12 mouse cellular contexts compared by ENCODE assay signal in genomic region chr2:168045771-168046170, GRCm38 (mm10). TPM values are rescaled to one million over a fixed set of nuclear protein-coding genes. Genes with fewer than 3 reads are reported as not detected.
DNase-seq lines count a peak whose midpoint lies in the region; ATAC-seq and TF ChIP-seq lines count a peak whose summit lies in the region.
"Had no signal": no experiment of that assay in that cellular context is flagged by ENCODE, and none has a peak within 500 bp of the region (broad histone marks: within the 10 kb centered on the region; RNA-seq: fewer than 3 reads in every experiment).

No protein-coding gene starts in this region.

- no peak for TF ChIP-seq EP300 in lung, postnatal 0 days (IDR thresholded peaks at IDR 0.05)

- H3K4me2 ChIP-seq in lung, postnatal 0 days (replicated peaks; ENCODE audit: low read depth, low read length) = no peak overlapping the region
- no peak overlapping the region for H3K4me2 ChIP-seq in midbrain, embryonic 15.5 days
- H3K4me2 ChIP-seq: midbrain, embryonic 12.5 days had no signal

- H3K36me3 ChIP-seq in lung, postnatal 0 days (ENCODE audit: insufficient read depth, low read length) = no peaks in the 10 kb centered on the region
- H3K36me3 ChIP-seq in midbrain, embryonic 15.5 days (replicated peaks) = no peaks in the 10 kb centered on the region
- H3K36me3 ChIP-seq: G1E; midbrain, embryonic 12.5 days had no signal

- DNase-seq in lung, adult 18-20 months = peak; percentile 30 to 38
- DNase-seq in lung, postnatal 14 days = no peak
- DNase-seq in gonadal fat pad, adult 2 months (ENCODE audit: low read depth) = peak; percentile 40
- peak; percentile 64 to 65 for DNase-seq in kidney, adult 8-10 months
- peak; percentile 33 for DNase-seq in lung, postnatal 0 days (ENCODE audit: low spot score)
- no peak for DNase-seq in urinary bladder, postnatal 10 days (ENCODE audit: low spot score)
- DNase-seq in yolk sac, embryonic 10.5 days (ENCODE audit: low spot score) = no peak
- DNase-seq: adrenal gland, adult 8-10 months; right cerebral cortex, postnatal 14 days had no signal

- 21% methylated on average over 5 of the region's 5 CpGs for WGBS in lung, postnatal 0 days
- 11% methylated on average over 5 of the region's 5 CpGs for WGBS in midbrain, embryonic 15.5 days

- H3K9ac ChIP-seq in lung, postnatal 0 days (replicated peaks; ENCODE audit: low read depth) = no peak overlapping the region
- H3K9ac ChIP-seq in midbrain, embryonic 15.5 days = no peak overlapping the region
- H3K9ac ChIP-seq: midbrain, embryonic 12.5 days had no signal

- H3K4me1 ChIP-seq in lung, postnatal 0 days (ENCODE audit: insufficient read depth, low read depth, low read length) = no peaks in the 10 kb centered on the region; the same call in 1 of the 2 replicates
- H3K4me1 ChIP-seq in midbrain, embryonic 15.5 days = peaks cover 21% of the 10 kb centered on the region

- no peak for TF ChIP-seq CTCF in lung, postnatal 0 days (IDR thresholded peaks at IDR 0.05)

- no peak overlapping the region for H3K27ac ChIP-seq in lung, postnatal 0 days (ENCODE audit: low read length)
- H3K27ac ChIP-seq in midbrain, embryonic 15.5 days = no peak overlapping the region
- H3K27ac ChIP-seq: midbrain, embryonic 12.5 days had no signal

- peak; percentile 32; the same call in 1 of the 2 replicates for ATAC-seq in lung, postnatal 0 days
- no peak for ATAC-seq in midbrain, embryonic 15.5 days (replicated peaks)

- no peaks in the 10 kb centered on the region for H3K27me3 ChIP-seq in lung, postnatal 0 days (replicated peaks; ENCODE audit: insufficient read depth, low read length)
- peaks cover 20% of the 10 kb centered on the region for H3K27me3 ChIP-seq in midbrain, embryonic 15.5 days (replicated peaks)

- no peak overlapping the region for H3K4me3 ChIP-seq in lung, postnatal 0 days (ENCODE audit: low read depth, low read length)
- H3K4me3 ChIP-seq in midbrain, embryonic 15.5 days = no peak overlapping the region
- H3K4me3 ChIP-seq: midbrain, embryonic 12.5 days had no signal

- H3K9me3 ChIP-seq in lung, postnatal 0 days (ENCODE audit: low read length) = no peaks in the 10 kb centered on the region
- no peaks in the 10 kb centered on the region for H3K9me3 ChIP-seq in midbrain, embryonic 15.5 days
- H3K9me3 ChIP-seq: G1E; midbrain, embryonic 12.5 days had no signal

RNA-seq across cellular contexts. Expression of gene Pard6b, which starts 35.0 kb away (rescaled TPM):
- 8.9 and 13.0 TPM in 2 replicates for polyA plus RNA-seq in gonadal fat pad, adult 2 months (2012; rRNA removed)
- 47.2 and 50.5 TPM in 2 replicates for polyA plus RNA-seq in lung, postnatal 0 days (2015; fragmentation: Nextera tagmentation; extraction: Ambion mirVana)
- polyA plus RNA-seq in midbrain, embryonic 15.5 days (2015; fragmentation: Nextera tagmentation; extraction: Ambion mirVana) = 7.5 TPM in 2 replicates

RNA-seq across cellular contexts. Expression of gene Ripor3, which starts 35.4 kb away (rescaled TPM):
- polyA plus RNA-seq in gonadal fat pad, adult 2 months (2012; rRNA removed) = 1.6 and 2.1 TPM in 2 replicates
- polyA plus RNA-seq in lung, postnatal 0 days (2015; fragmentation: Nextera tagmentation; extraction: Ambion mirVana) = 1.00 and 1.1 TPM in 2 replicates
- polyA plus RNA-seq in midbrain, embryonic 15.5 days (2015; fragmentation: Nextera tagmentation; extraction: Ambion mirVana) = 0.66 and 0.70 TPM in 2 replicates

Comparison
In these comparisons a context has a peak if more than half of its experiments do, and no peak if none do; other contexts are left out.
1. DNase-seq: peak in lung, adult 18-20 months (2 of 2), gonadal fat pad, adult 2 months (single experiment), kidney, adult 8-10 months (2 of 2) and lung, postnatal 0 days (single experiment); none in lung, postnatal 14 days (single experiment), urinary bladder, postnatal 10 days (single experiment) and yolk sac, embryonic 10.5 days (single experiment).